In genomic region chr3:93301896-93302295, GRCm38 (mm10) we compare ENCODE assay signal across 28 mouse cellular contexts. TPM values are rescaled to one million over a fixed set of nuclear protein-coding genes. Genes with fewer than 3 reads are reported as not detected.
DNase-seq lines count a peak whose midpoint lies in the region; ATAC-seq and TF ChIP-seq lines count a peak whose summit lies in the region.
"Had no signal": no experiment of that assay in that cellular context is flagged by ENCODE, and none has a peak within 500 bp of the region (broad histone marks: within the 10 kb centered on the region; RNA-seq: fewer than 3 reads in every experiment).

No protein-coding gene starts in this region.

- H3K4me2 ChIP-seq in kidney, embryonic 16.5 days (replicated peaks; ENCODE audit: low read depth, low read length), result no peak overlapping the region
- H3K4me2 ChIP-seq: embryonic facial prominence, embryonic 12.5 days; forebrain, embryonic 13.5 days had no signal

- ATAC-seq in kidney, embryonic 16.5 days (ENCODE audit: low FRiP score, low TSS enrichment), result no peak
- ATAC-seq: activated CD4-positive, CD25-positive, alpha-beta regulatory T cell, adult 4 months; CD4-positive, CD25-positive, alpha-beta regulatory T cell, adult 4 months; forebrain, embryonic 13.5 days; Patski had no signal

- H3K4me3 ChIP-seq in heart, adult 2 months, result no peak overlapping the region
- no peak overlapping the region for H3K4me3 ChIP-seq in kidney, embryonic 16.5 days (ENCODE audit: low read length)
- H3K4me3 ChIP-seq: embryonic facial prominence, embryonic 10.5 days; embryonic facial prominence, embryonic 12.5 days; forebrain, embryonic 13.5 days had no signal

- no peaks in the 10 kb centered on the region for H3K4me1 ChIP-seq in heart, adult 2 months (ENCODE audit: control insufficient read depth, insufficient read depth, low read length)
- H3K4me1 ChIP-seq in kidney, embryonic 16.5 days (ENCODE audit: insufficient read depth, low read length), result no peaks in the 10 kb centered on the region
- H3K4me1 ChIP-seq: embryonic facial prominence, embryonic 10.5 days; embryonic facial prominence, embryonic 12.5 days; forebrain, embryonic 13.5 days had no signal

- no peaks in the 10 kb centered on the region for H3K79me2 ChIP-seq in heart, adult 2 months (replicated peaks; ENCODE audit: control insufficient read depth, insufficient read depth, low read length)

- no peak overlapping the region for H3K27ac ChIP-seq in heart, adult 2 months
- H3K27ac ChIP-seq in kidney, embryonic 16.5 days (ENCODE audit: low read length), result no peak overlapping the region
- H3K27ac ChIP-seq: embryonic facial prominence, embryonic 10.5 days; embryonic facial prominence, embryonic 12.5 days; forebrain, embryonic 13.5 days had no signal

- TF ChIP-seq CTCF in heart, adult 2 months (IDR thresholded peaks at IDR 0.05), result no peak

- TF ChIP-seq POLR2A in heart, adult 2 months (IDR thresholded peaks at IDR 0.05; ENCODE audit: insufficient read depth, low read depth, low read length), result no peak

- no peaks in the 10 kb centered on the region for H3K27me3 ChIP-seq in heart, adult 2 months (ENCODE audit: control insufficient read depth, insufficient read depth, low read length)
- no peaks in the 10 kb centered on the region for H3K27me3 ChIP-seq in kidney, embryonic 16.5 days (ENCODE audit: insufficient read depth, low read length)
- H3K27me3 ChIP-seq: embryonic facial prominence, embryonic 12.5 days; forebrain, embryonic 13.5 days had no signal

- no peak for TF ChIP-seq EP300 in heart, adult 2 months (IDR thresholded peaks at IDR 0.05; ENCODE audit: insufficient read depth, low read depth, low read length)

- WGBS in heart, adult 2 months, result 55% methylated on average over 3 of the region's 3 CpGs
- 60% methylated on average over 3 of the region's 3 CpGs for WGBS in kidney, embryonic 16.5 days

- intact Hi-C loops in heart, adult 2 months (cut with DNase I), result no loop called here

- DNase-seq in heart, adult 11 months, result peak; percentile 52
- DNase-seq in heart, adult 2 months, result no peak
- DNase-seq in kidney, adult 18-20 months, result peak; percentile 19
- DNase-seq in kidney, adult 8-10 months, result peak; percentile 38 to 47
- DNase-seq in kidney, postnatal 25 days, result no peak
- peak; percentile 22 to 37 for DNase-seq in kidney, postnatal 36 days
- no peak for DNase-seq in kidney, postnatal 14 days
- DNase-seq: adrenal gland, adult 8-10 months; adrenal gland, postnatal 14 days; adrenal gland, postnatal 36 days; B cell, adult 2 months; cerebellum, adult 11-12 months; cerebellum, adult 2 months; cerebellum, adult 9-10 months; cerebellum, postnatal 10 days; cerebellum, postnatal 25 days had no signal

- no peaks in the 10 kb centered on the region for H3K36me3 ChIP-seq in heart, adult 2 months (ENCODE audit: control insufficient read depth, insufficient read depth, low read length)
- no peaks in the 10 kb centered on the region for H3K36me3 ChIP-seq in kidney, embryonic 16.5 days (ENCODE audit: insufficient read depth, low read length)
- H3K36me3 ChIP-seq: embryonic facial prominence, embryonic 10.5 days; embryonic facial prominence, embryonic 12.5 days; G1E had no signal

- no peak overlapping the region for H3K9ac ChIP-seq in heart, adult 2 months (ENCODE audit: low read depth, low read length)
- no peak overlapping the region for H3K9ac ChIP-seq in kidney, embryonic 16.5 days (replicated peaks; ENCODE audit: low read length)
- H3K9ac ChIP-seq: embryonic facial prominence, embryonic 12.5 days; forebrain, embryonic 13.5 days had no signal

- no peaks in the 10 kb centered on the region for H3K9me3 ChIP-seq in kidney, embryonic 16.5 days (ENCODE audit: low read length)
- H3K9me3 ChIP-seq: embryonic facial prominence, embryonic 10.5 days; forebrain, embryonic 13.5 days had no signal

RNA-seq across cellular contexts. Expression of gene Hrnr, which starts 17.7 kb away (rescaled TPM):
- under 1 TPM in 1 of 2 experiments, not detected in 1; 0.03 TPM for total RNA-seq in heart, adult 2 months (2021)
- polyA plus RNA-seq in heart, adult 2 months (2012; rRNA removed), result not detected in 2 replicates
- polyA plus RNA-seq in kidney, embryonic 16.5 days (2015; fragmentation: Nextera tagmentation; extraction: Ambion mirVana), result 0.04 and 0.07 TPM in 2 replicates
- total RNA-seq: adrenal gland, adult 18-20 months; adrenal gland, adult 8-10 months; adrenal gland, postnatal 14 days; adrenal gland, postnatal 36 days; CH12.LX had no signal
- polyA plus RNA-seq: activated CD4-positive, CD25-positive, alpha-beta regulatory T cell, adult 4 months; CD4-positive, CD25-positive, alpha-beta regulatory T cell, adult 4 months; cerebellum, adult 2 months; embryonic facial prominence, embryonic 10.5 days; embryonic facial prominence, embryonic 12.5 days; forebrain, embryonic 11.5 days; forebrain, embryonic 13.5 days; G1E; Patski had no signal

RNA-seq across cellular contexts. Expression of gene Flg, which starts 28.6 kb away (rescaled TPM):
- total RNA-seq in heart, adult 2 months (2021), result not detected
- not detected in 2 replicates for polyA plus RNA-seq in heart, adult 2 months (2012; rRNA removed)
- 0.44 TPM in 2 replicates for polyA plus RNA-seq in kidney, embryonic 16.5 days (2015; fragmentation: Nextera tagmentation; extraction: Ambion mirVana)
- total RNA-seq: adrenal gland, adult 18-20 months; adrenal gland, adult 8-10 months; adrenal gland, postnatal 14 days; adrenal gland, postnatal 36 days; CH12.LX had no signal
- polyA plus RNA-seq: activated CD4-positive, CD25-positive, alpha-beta regulatory T cell, adult 4 months; CD4-positive, CD25-positive, alpha-beta regulatory T cell, adult 4 months; cerebellum, adult 2 months; cortical plate, adult 2 months; embryonic facial prominence, embryonic 10.5 days; embryonic facial prominence, embryonic 12.5 days; forebrain, embryonic 13.5 days; G1E; Patski had no signal

Comparison
In these comparisons a context has a peak if more than half of its experiments do, and no peak if none do; other contexts are left out.
1. DNase-seq: peak in heart, adult 11 months (single experiment), kidney, adult 18-20 months (single experiment), kidney, adult 8-10 months (2 of 2) and kidney, postnatal 36 days (2 of 2); none in heart, adult 2 months (0 of 2), kidney, postnatal 25 days (0 of 2) and kidney, postnatal 14 days (single experiment).